Comparison of ENCODE assay signal across 21 mouse cellular contexts in genomic region chr5:24381988-24382387, GRCm38 (mm10). TPM values are rescaled to one million over a fixed set of nuclear protein-coding genes. Genes with fewer than 3 reads are reported as not detected.
DNase-seq lines count a peak whose midpoint lies in the region; ATAC-seq and TF ChIP-seq lines count a peak whose summit lies in the region.
"Had no signal": no experiment of that assay in that cellular context is flagged by ENCODE, and none has a peak within 500 bp of the region (broad histone marks: within the 10 kb centered on the region; RNA-seq: fewer than 3 reads in every experiment).

No protein-coding gene starts in this region.

- TF ChIP-seq POLR2A in testis, adult 2 months (IDR thresholded peaks at IDR 0.05; ENCODE audit: control insufficient read depth, low read depth, low read length) = no peak
- TF ChIP-seq POLR2A in MEL (IDR thresholded peaks at IDR 0.05; ENCODE audit: control insufficient read depth in 1 of 2, insufficient read depth in 1 of 2, low read depth in 1 of 2, low read length in 2 of 2, poor library complexity in 1 of 2) = no peak

- ATAC-seq in midbrain, postnatal 0 days (ENCODE audit: low FRiP score) = no peak
- ATAC-seq in midbrain, embryonic 16.5 days = no peak
- ATAC-seq: activated CD4-positive, CD25-positive, alpha-beta regulatory T cell, adult 4 months; CD4-positive, CD25-positive, alpha-beta regulatory T cell, adult 4 months; Patski had no signal

- H3K4me1 ChIP-seq in midbrain, postnatal 0 days (ENCODE audit: insufficient read depth, low read length) = peaks cover 13% of the 10 kb centered on the region
- peaks cover 13% of the 10 kb centered on the region for H3K4me1 ChIP-seq in midbrain, embryonic 16.5 days (ENCODE audit: control insufficient read depth, insufficient read depth, low read length)
- peaks cover 13% of the 10 kb centered on the region for H3K4me1 ChIP-seq in testis, adult 2 months (ENCODE audit: control insufficient read depth, insufficient read depth, low read length)
- H3K4me1 ChIP-seq in MEL (ENCODE audit: control insufficient read depth in 1 of 2, insufficient read depth in 2 of 2, low read length in 2 of 2) = peaks cover 22 to 82% of the 10 kb centered on the region in 2 experiments
- peaks cover 62% of the 10 kb centered on the region for H3K4me1 ChIP-seq in heart, embryonic 10.5 days

- TF ChIP-seq CTCF in midbrain, postnatal 0 days (IDR thresholded peaks at IDR 0.05) = no peak
- TF ChIP-seq CTCF in testis, adult 2 months (IDR thresholded peaks at IDR 0.05; ENCODE audit: control insufficient read depth, insufficient read depth, insufficient replicate concordance, low read depth, low read length) = no peak
- no peak for TF ChIP-seq CTCF in MEL (IDR thresholded peaks at IDR 0.05 in 2 of 3, conservative IDR thresholded peaks at IDR 0.05 in 1 of 3; ENCODE audit: control insufficient read depth in 1 of 3, insufficient read depth in 1 of 3, low read depth in 2 of 3, low read length in 3 of 3, poor library complexity in 1 of 3, severe bottlenecking in 1 of 3)

- H3K4me3 ChIP-seq in midbrain, postnatal 0 days (ENCODE audit: low read depth, low read length) = no peak overlapping the region
- H3K4me3 ChIP-seq in midbrain, embryonic 16.5 days (ENCODE audit: low read depth, low read length) = no peak overlapping the region
- H3K4me3 ChIP-seq in testis, adult 2 months (ENCODE audit: control insufficient read depth, low read depth, low read length) = peak overlapping the region; percentile 81
- H3K4me3 ChIP-seq in MEL (ENCODE audit: control insufficient read depth in 1 of 2, insufficient read depth in 1 of 2, low read depth in 2 of 2, low read length in 2 of 2) = no peak overlapping the region
- H3K4me3 ChIP-seq in heart, embryonic 10.5 days = no peak overlapping the region

- 0 out of 2 replicates have a peak, but pooled peaks cover 2% of the 10 kb centered on the region for H3K36me3 ChIP-seq in midbrain, postnatal 0 days (ENCODE audit: insufficient read depth, low read length)
- H3K36me3 ChIP-seq in midbrain, embryonic 16.5 days (ENCODE audit: control insufficient read depth, insufficient read depth, low read length) = no peaks in the 10 kb centered on the region
- H3K36me3 ChIP-seq in testis, adult 2 months (ENCODE audit: control insufficient read depth, insufficient read depth, low read length) = no peaks in the 10 kb centered on the region
- peaks cover 0 to 60% of the 10 kb centered on the region in 2 experiments; a peak in 2 of 4 replicates for H3K36me3 ChIP-seq in MEL (ENCODE audit: control insufficient read depth in 1 of 2, insufficient read depth in 2 of 2, low read length in 2 of 2)
- peaks cover 16% of the 10 kb centered on the region for H3K36me3 ChIP-seq in heart, embryonic 10.5 days
- H3K36me3 ChIP-seq: G1E had no signal

- 0 out of 2 replicates have a peak, but pooled peaks cover 4% of the 10 kb centered on the region for H3K27me3 ChIP-seq in midbrain, postnatal 0 days (ENCODE audit: insufficient read depth, low read length)
- H3K27me3 ChIP-seq in midbrain, embryonic 16.5 days (ENCODE audit: control insufficient read depth, insufficient read depth, low read depth, low read length) = peaks cover 10% of the 10 kb centered on the region
- H3K27me3 ChIP-seq in testis, adult 2 months (ENCODE audit: control insufficient read depth, insufficient read depth, low read length) = no peaks in the 10 kb centered on the region
- H3K27me3 ChIP-seq in MEL (ENCODE audit: control insufficient read depth in 1 of 2, insufficient read depth in 2 of 2, low read length in 2 of 2) = no peaks in the 10 kb centered on the region
- peaks cover 31% of the 10 kb centered on the region for H3K27me3 ChIP-seq in heart, embryonic 10.5 days (ENCODE audit: insufficient read depth, poor library complexity, severe bottlenecking)
- H3K27me3 ChIP-seq: Patski had no signal

- no peaks in the 10 kb centered on the region for H3K9me3 ChIP-seq in midbrain, postnatal 0 days (ENCODE audit: low read length)
- H3K9me3 ChIP-seq in midbrain, embryonic 16.5 days (replicated peaks; ENCODE audit: control insufficient read depth, low read length, poor library complexity, severe bottlenecking) = no peaks in the 10 kb centered on the region
- H3K9me3 ChIP-seq in MEL (replicated peaks; ENCODE audit: insufficient read depth, low read length) = no peaks in the 10 kb centered on the region
- no peaks in the 10 kb centered on the region for H3K9me3 ChIP-seq in heart, embryonic 10.5 days
- H3K9me3 ChIP-seq: G1E had no signal

- H3K27ac ChIP-seq in midbrain, postnatal 0 days (ENCODE audit: low read depth, low read length) = peak overlapping the region; percentile 84; the same call in 1 of the 2 replicates
- no peak overlapping the region for H3K27ac ChIP-seq in midbrain, embryonic 16.5 days (ENCODE audit: low read length)
- H3K27ac ChIP-seq in testis, adult 2 months (ENCODE audit: control insufficient read depth, insufficient read depth, low read depth, low read length) = no peak overlapping the region
- peak overlapping the region; percentile 53 for H3K27ac ChIP-seq in MEL (ENCODE audit: control insufficient read depth, low read depth, low read length)
- no peak overlapping the region for H3K27ac ChIP-seq in heart, embryonic 10.5 days

- no peak for DNase-seq in midbrain, postnatal 0 days (ENCODE audit: low spot score)
- no peak for DNase-seq in testis, postnatal 14 days (ENCODE audit: low spot score)
- DNase-seq in MEL (ENCODE audit: low read depth, low spot score) = peak; percentile 60
- DNase-seq in heart, embryonic 10.5 days (ENCODE audit: low spot score) = no peak
- DNase-seq: adrenal gland, adult 2 months; adrenal gland, adult 8-10 months; adrenal gland, postnatal 10 days; adrenal gland, postnatal 14 days; adrenal gland, postnatal 25 days; adrenal gland, postnatal 36 days; B cell, adult 2 months; cerebellum, adult 11 months; cerebellum, adult 11-12 months; cerebellum, adult 18-20 months; cerebellum, adult 2 months had no signal

- 76% methylated on average over 2 of the region's 2 CpGs for WGBS in midbrain, postnatal 0 days
- WGBS in midbrain, embryonic 16.5 days = 56% methylated on average over 2 of the region's 2 CpGs
- 80% methylated on average over 2 of the region's 2 CpGs for WGBS in heart, embryonic 10.5 days

- no peak overlapping the region for H3K4me2 ChIP-seq in midbrain, postnatal 0 days (ENCODE audit: low read depth, low read length, poor library complexity, severe bottlenecking)
- no peak overlapping the region for H3K4me2 ChIP-seq in midbrain, embryonic 16.5 days (ENCODE audit: low read length)

- TF ChIP-seq RAD21 in MEL (IDR thresholded peaks at IDR 0.05; ENCODE audit: low read depth, low read length) = no peak

- H3K9ac ChIP-seq in midbrain, postnatal 0 days (replicated peaks; ENCODE audit: low read length, poor library complexity, severe bottlenecking) = no peak overlapping the region
- H3K9ac ChIP-seq in midbrain, embryonic 16.5 days (ENCODE audit: low read depth, low read length) = no peak overlapping the region
- peak overlapping the region; percentile 48 for H3K9ac ChIP-seq in MEL (ENCODE audit: control insufficient read depth, low read depth, low read length, poor library complexity, severe bottlenecking)

- H3K79me2 ChIP-seq in MEL (ENCODE audit: control insufficient read depth, insufficient read depth, low read length, poor library complexity) = peaks cover 13% of the 10 kb centered on the region

- TF ChIP-seq EP300 in MEL (IDR thresholded peaks at IDR 0.05; ENCODE audit: low read depth in 1 of 2, low read length in 2 of 2) = no peak; a peak in 1 of 4 replicates

RNA-seq across cellular contexts. Expression of gene Atg9b, which starts 10.0 kb away (rescaled TPM):
- 6.7 and 7.4 TPM in 2 replicates for total RNA-seq in midbrain, postnatal 0 days (2014; rRNA removed)
- polyA plus RNA-seq in midbrain, postnatal 0 days (2015; fragmentation: Nextera tagmentation; extraction: Ambion mirVana) = 5.3 and 7.2 TPM in 2 replicates
- 3.8 and 4.4 TPM in 2 replicates for polyA plus RNA-seq in midbrain, embryonic 16.5 days (2015; fragmentation: Nextera tagmentation; extraction: Ambion mirVana)
- polyA plus RNA-seq in testis, adult 2 months (2012; rRNA removed) = 1.1 and 1.3 TPM in 2 replicates
- total RNA-seq in MEL (2012; rRNA removed) = 30.2 and 41.2 TPM in 2 replicates
- 10 to 100 TPM in 1 of 2 experiments, not detected in 1; 41.5 TPM for polyA plus RNA-seq in MEL (2012; ENCODE audit: insufficient read depth in 1 of 2, insufficient read length in 2 of 2, low read depth in 1 of 2, low replicate concordance in 2 of 2, missing spikeins in 1 of 2)
- polyA plus RNA-seq in heart, embryonic 10.5 days (2016; fragmentation: Nextera tagmentation; extraction: Ambion mirVana) = 1.2 and 2.3 TPM in 2 replicates

RNA-seq across cellular contexts. Expression of gene Abcb8, which starts 11.5 kb away (rescaled TPM):
- 65.8 and 71.7 TPM in 2 replicates for total RNA-seq in midbrain, postnatal 0 days (2014; rRNA removed)
- polyA plus RNA-seq in midbrain, postnatal 0 days (2015; fragmentation: Nextera tagmentation; extraction: Ambion mirVana) = 42.4 and 51.6 TPM in 2 replicates
- 49.2 and 54.9 TPM in 2 replicates for polyA plus RNA-seq in midbrain, embryonic 16.5 days (2015; fragmentation: Nextera tagmentation; extraction: Ambion mirVana)
- polyA plus RNA-seq in testis, adult 2 months (2012; rRNA removed) = 28.1 and 30.2 TPM in 2 replicates
- total RNA-seq in MEL (2012; rRNA removed) = 72.4 and 76.9 TPM in 2 replicates
- 100 to 1,000 TPM in 1 of 2 experiments, not detected in 1; 124 TPM for polyA plus RNA-seq in MEL (2012; ENCODE audit: insufficient read depth in 1 of 2, insufficient read length in 2 of 2, low read depth in 1 of 2, low replicate concordance in 2 of 2, missing spikeins in 1 of 2)
- polyA plus RNA-seq in heart, embryonic 10.5 days (2016; fragmentation: Nextera tagmentation; extraction: Ambion mirVana) = 62.7 and 81.3 TPM in 2 replicates

RNA-seq across cellular contexts. Expression of gene Nos3, which starts 17.4 kb away (rescaled TPM):
- total RNA-seq in midbrain, postnatal 0 days (2014; rRNA removed) = 11.0 and 14.2 TPM in 2 replicates
- polyA plus RNA-seq in midbrain, postnatal 0 days (2015; fragmentation: Nextera tagmentation; extraction: Ambion mirVana) = 7.0 and 7.5 TPM in 2 replicates
- 8.8 and 9.7 TPM in 2 replicates for polyA plus RNA-seq in midbrain, embryonic 16.5 days (2015; fragmentation: Nextera tagmentation; extraction: Ambion mirVana)
- polyA plus RNA-seq in testis, adult 2 months (2012; rRNA removed) = 1.9 and 2.2 TPM in 2 replicates
- 2.0 and 3.9 TPM in 2 replicates for total RNA-seq in MEL (2012; rRNA removed)
- polyA plus RNA-seq in MEL (2012; ENCODE audit: insufficient read depth in 1 of 2, insufficient read length in 2 of 2, low read depth in 1 of 2, low replicate concordance in 2 of 2, missing spikeins in 1 of 2) = 1 to 10 TPM in 1 of 2 experiments, not detected in 1; 6.2 TPM
- polyA plus RNA-seq in heart, embryonic 10.5 days (2016; fragmentation: Nextera tagmentation; extraction: Ambion mirVana) = 23.2 and 40.8 TPM in 2 replicates

RNA-seq across cellular contexts. Expression of gene Kcnh2, which starts 30.6 kb away (rescaled TPM):
- 46.9 and 60.2 TPM in 2 replicates for total RNA-seq in midbrain, postnatal 0 days (2014; rRNA removed)
- 10.1 and 11.1 TPM in 2 replicates for polyA plus RNA-seq in midbrain, postnatal 0 days (2015; fragmentation: Nextera tagmentation; extraction: Ambion mirVana)
- 11.4 and 11.7 TPM in 2 replicates for polyA plus RNA-seq in midbrain, embryonic 16.5 days (2015; fragmentation: Nextera tagmentation; extraction: Ambion mirVana)
- 23.6 and 26.2 TPM in 2 replicates for polyA plus RNA-seq in testis, adult 2 months (2012; rRNA removed)
- total RNA-seq in MEL (2012; rRNA removed) = 1.8 and 2.0 TPM in 2 replicates
- 1 to 10 TPM in 1 of 2 experiments, not detected in 1; 6.8 TPM for polyA plus RNA-seq in MEL (2012; ENCODE audit: insufficient read depth in 1 of 2, insufficient read length in 2 of 2, low read depth in 1 of 2, low replicate concordance in 2 of 2, missing spikeins in 1 of 2)
- 28.8 and 32.2 TPM in 2 replicates for polyA plus RNA-seq in heart, embryonic 10.5 days (2016; fragmentation: Nextera tagmentation; extraction: Ambion mirVana)

RNA-seq across cellular contexts. Expression of gene Asic3, which starts 31.2 kb away (rescaled TPM):
- total RNA-seq in midbrain, postnatal 0 days (2014; rRNA removed) = 0.05 TPM in 1 of 2 replicates, not detected in the other
- 0.29 and 0.59 TPM in 2 replicates for polyA plus RNA-seq in midbrain, postnatal 0 days (2015; fragmentation: Nextera tagmentation; extraction: Ambion mirVana)
- polyA plus RNA-seq in midbrain, embryonic 16.5 days (2015; fragmentation: Nextera tagmentation; extraction: Ambion mirVana) = 0.24 TPM in 1 of 2 replicates, not detected in the other
- 1.1 and 1.7 TPM in 2 replicates for polyA plus RNA-seq in testis, adult 2 months (2012; rRNA removed)
- 0.04 TPM in 1 of 2 replicates, not detected in the other for total RNA-seq in MEL (2012; rRNA removed)
- polyA plus RNA-seq in MEL (2012; ENCODE audit: insufficient read depth in 1 of 2, insufficient read length in 2 of 2, low read depth in 1 of 2, low replicate concordance in 2 of 2, missing spikeins in 1 of 2) = under 1 TPM in 1 of 2 experiments, not detected in 1; 0.35 TPM
- polyA plus RNA-seq in heart, embryonic 10.5 days (2016; fragmentation: Nextera tagmentation; extraction: Ambion mirVana) = 0.11 TPM in 1 of 2 replicates, not detected in the other
- total RNA-seq: adrenal gland, postnatal 14 days had no signal
- polyA plus RNA-seq: CD4-positive, CD25-positive, alpha-beta regulatory T cell, adult 4 months; G1E had no signal

Comparison
In these comparisons a context has a peak if more than half of its experiments do, and no peak if none do; other contexts are left out.
1. H3K27ac ChIP-seq: peak in midbrain, postnatal 0 days (single experiment) and MEL (single experiment); none in midbrain, embryonic 16.5 days (single experiment), testis, adult 2 months (single experiment) and heart, embryonic 10.5 days (single experiment).